Mouse (Mus musculus): ENCODE data around the gene Sdk2.

DNA sequence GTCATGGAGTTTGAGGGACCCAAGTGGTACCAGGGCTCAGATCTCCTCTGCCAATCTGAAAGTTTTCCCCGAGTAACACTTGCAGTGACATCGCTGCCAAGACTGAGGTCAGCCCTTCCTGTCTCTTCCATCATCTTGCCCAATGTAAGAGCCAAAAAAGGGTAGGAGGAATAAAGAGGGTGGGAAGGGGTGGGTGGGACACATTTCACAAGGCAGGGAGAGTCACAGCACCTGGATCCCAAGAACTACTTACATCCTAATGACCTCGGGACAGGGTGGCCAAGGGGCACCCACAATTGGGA is 329.3 kb downstream of the Sdk2 start:
- TF ChIP-seq CTCF (IDR thresholded peaks at IDR 0.05): no peak
- 0 out of 2 replicates have a peak, but pooled peaks have one; percentile 35 for TF ChIP-seq EP300 (IDR thresholded peaks at IDR 0.05)
